14 mouse cellular contexts compared by ENCODE assay signal in the genomic region with DNA sequence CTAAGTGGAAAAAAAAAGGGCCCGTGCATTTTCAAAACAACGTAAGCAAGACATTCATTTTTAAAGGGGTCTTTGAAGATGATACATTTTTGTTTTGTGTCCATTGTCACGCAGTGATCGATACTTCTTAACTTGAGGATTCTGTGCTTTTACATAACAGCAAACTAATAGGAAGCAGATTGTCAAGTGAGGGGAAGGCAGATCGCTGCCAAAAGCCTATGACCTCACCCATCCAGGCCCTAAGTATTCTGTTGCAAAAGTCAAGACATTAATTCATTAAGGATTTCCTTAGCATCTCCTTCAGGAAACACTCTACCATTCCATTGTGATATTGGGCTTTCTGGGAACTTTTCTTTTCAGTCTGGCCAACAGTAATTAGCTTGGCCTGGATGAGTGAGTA.
"Had no signal": no experiment of that assay in that cellular context is flagged by ENCODE, and none has a peak within 500 bp of the region (broad histone marks: within the 10 kb centered on the region; RNA-seq: fewer than 3 reads in every experiment).

No protein-coding gene starts in this region.

- H3K36me3 ChIP-seq: limb, embryonic 13.5 days; liver, embryonic 13.5 days; lung, embryonic 15.5 days; midbrain, embryonic 15.5 days; neural tube, embryonic 12.5 days had no signal

- H3K9ac ChIP-seq: limb, embryonic 13.5 days; liver, embryonic 13.5 days; liver, postnatal 0 days; lung, embryonic 15.5 days; midbrain, embryonic 15.5 days; neural tube, embryonic 12.5 days had no signal

- H3K4me2 ChIP-seq: limb, embryonic 13.5 days; liver, embryonic 13.5 days; lung, embryonic 15.5 days; midbrain, embryonic 11.5 days; midbrain, embryonic 15.5 days; neural tube, embryonic 12.5 days had no signal

- H3K27me3 ChIP-seq: limb, embryonic 13.5 days; liver, embryonic 13.5 days; lung, embryonic 15.5 days; megakaryocyte, embryonic 14.5 days; midbrain, embryonic 15.5 days; neural tube, embryonic 12.5 days had no signal

- H3K9me3 ChIP-seq: liver, embryonic 13.5 days; lung, embryonic 15.5 days; midbrain, embryonic 15.5 days; neural tube, embryonic 12.5 days had no signal

- H3K4me1 ChIP-seq: liver, embryonic 13.5 days; lung, embryonic 15.5 days; megakaryocyte, embryonic 14.5 days; midbrain, embryonic 15.5 days; neural tube, embryonic 12.5 days had no signal

- DNase-seq: kidney, postnatal 25 days; liver, embryonic 13.5 days; liver, postnatal 0 days; lung, postnatal 14 days; spleen, adult 18-20 months; thymus, adult 18-20 months; thymus, postnatal 14 days had no signal

- H3K27ac ChIP-seq: limb, embryonic 13.5 days; liver, embryonic 13.5 days; lung, embryonic 15.5 days; macrophage; midbrain, embryonic 15.5 days; neural tube, embryonic 12.5 days had no signal

- H3K4me3 ChIP-seq: limb, embryonic 13.5 days; liver, embryonic 13.5 days; lung, embryonic 15.5 days; megakaryocyte, embryonic 14.5 days; midbrain, embryonic 15.5 days; neural tube, embryonic 12.5 days had no signal

- ATAC-seq: liver, postnatal 0 days; midbrain, embryonic 15.5 days had no signal
